Mouse (Mus musculus) midbrain, postnatal 0 days (tissue): ENCODE data around the gene Vwa7. TPM values are rescaled to one million over a fixed set of nuclear protein-coding genes. Genes with fewer than 3 reads are reported as not detected.

Source experiments
- ATAC-seq: fragments of 200-750 bp; cut with Nextera tagmentation; 2 replicates; pipeline ENCODE4 v1.8.0; 2017; ENCODE audit warnings: moderate number of reproducible peaks, mild to moderate bottlenecking, moderate TSS enrichment, moderate library complexity; ENCODE audit not compliant: low FRiP score
- DNase-seq: peaks from one replicate; pipeline ENCODE4 v3.0.0-alpha.2; 2015; ENCODE audit warnings: low spot score
- H3K27ac ChIP-seq: fragments of 300-500 bp; sonication (generic); 2 replicates; pipeline ENCODE4 v1.5.1; 2014; ENCODE audit warnings: low read depth, mild to moderate bottlenecking, low read length, mixed read lengths
- H3K27me3 ChIP-seq: fragments of 300-500 bp; sonication (generic); 2 replicates; pipeline ENCODE4 v1.6.1; 2014; ENCODE audit warnings: low read length, control low read depth, mixed read lengths; ENCODE audit not compliant: insufficient read depth
- H3K36me3 ChIP-seq: fragments of 300-500 bp; sonication (generic); 2 replicates; pipeline ENCODE4 v1.6.1; 2014; ENCODE audit warnings: low read length, control low read depth, mixed read lengths; ENCODE audit not compliant: insufficient read depth
- H3K4me1 ChIP-seq: fragments of 300-500 bp; sonication (generic); 2 replicates; pipeline ENCODE4 v1.6.1; 2014; ENCODE audit warnings: mild to moderate bottlenecking, control low read depth, antibody characterized with exemption, low read length, mixed read lengths; ENCODE audit not compliant: insufficient read depth
- H3K4me2 ChIP-seq: fragments of 300-500 bp; sonication (generic); 2 replicates; pipeline ENCODE4 v1.6.1; 2014; ENCODE audit warnings: low read depth, mild to moderate bottlenecking, low read length, mixed read lengths; ENCODE audit not compliant: poor library complexity, severe bottlenecking
- H3K4me3 ChIP-seq: fragments of 300-500 bp; sonication (generic); 2 replicates; pipeline ENCODE4 v1.5.1; 2014; ENCODE audit warnings: low read depth, mild to moderate bottlenecking, low read length, moderate library complexity
- H3K9ac ChIP-seq: fragments of 300-500 bp; sonication (generic); replicated peaks from 2 replicates; pipeline ENCODE4 v1.6.1; 2014; ENCODE audit warnings: mild to moderate bottlenecking, low read length, moderate library complexity, mixed read lengths; ENCODE audit not compliant: poor library complexity, severe bottlenecking
- H3K9me3 ChIP-seq: fragments of 300-500 bp; sonication (generic); 2 replicates; pipeline ENCODE4 v1.6.1; 2016; ENCODE audit warnings: low read length, control low read depth
- CTCF ChIP-seq: IDR thresholded peaks from 2 replicates; pipeline ENCODE4 v1.5.1; 2016; ENCODE audit warnings: antibody characterized with exemption, mild to moderate bottlenecking
- WGBS: fragments of 180-500 bp; shearing (Covaris S2); extraction: QIAGEN DNeasy Blood & Tissue Kit; methylation state at CpG from one replicate; pipeline ENCODE4 v1.1.7; 2014; 5-methylcytosine and 5-hydroxymethylcytosine counted together
- polyA plus RNA-seq: library from polyadenylated mRNA; unstranded; fragments of >200 nt; fragmentation: Nextera tagmentation; extraction: Ambion mirVana; gene quantifications from 2 replicates; pipeline ENCODE4 v1.2.1, GENCODE M21; 2015
- total RNA-seq: library from RNA; depleted of rRNA; stranded (reverse); fragments of >200 nt; gene quantifications from 2 replicates; pipeline ENCODE4 v1.2.3, GENCODE M21; 2014

Gene Vwa7
- total and polyA plus RNA-seq, 2 experiments from 2014 or later: 0.14 to 0.44 TPM

DNA sequence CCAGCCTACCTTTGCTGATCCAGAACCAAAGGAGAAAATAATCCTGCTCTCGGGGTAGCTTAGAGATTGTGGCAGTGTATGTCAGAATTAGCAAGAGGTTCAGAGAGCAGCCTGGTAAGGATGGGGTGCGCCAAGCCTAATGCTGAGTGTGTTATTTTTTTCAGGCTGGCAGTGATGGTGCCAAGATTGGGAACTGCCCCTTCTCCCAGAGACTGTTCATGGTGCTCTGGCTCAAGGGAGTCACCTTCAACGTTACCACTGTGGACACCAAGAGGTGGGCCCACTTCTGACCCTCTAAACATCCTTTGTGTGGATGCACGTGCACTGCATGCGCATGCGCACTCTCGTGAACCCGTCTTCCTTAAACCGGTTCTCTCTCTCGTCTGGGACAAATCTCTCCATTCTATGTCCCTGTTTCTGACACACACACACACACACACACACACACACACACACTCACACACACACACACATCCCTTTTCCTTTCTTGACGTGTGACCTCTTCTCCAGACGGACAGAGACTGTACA is 36.0 kb downstream of the Vwa7 start:
- no peak overlapping the region for H3K9ac ChIP-seq
- peak overlapping the region; percentile 54; the same call in 1 of the 2 replicates for H3K4me2 ChIP-seq
- peak overlapping the region; percentile 49; the same call in 1 of the 2 replicates for H3K27ac ChIP-seq
- H3K4me1 ChIP-seq: no peaks in the 10 kb centered on the region
- no peak overlapping the region for H3K4me3 ChIP-seq
- no peaks in the 10 kb centered on the region for H3K27me3 ChIP-seq
- no peaks in the 10 kb centered on the region for H3K36me3 ChIP-seq
- ATAC-seq: no peak
- no peaks in the 10 kb centered on the region for H3K9me3 ChIP-seq
- 65% methylated on average over 12 of the region's 12 CpGs for WGBS
- DNase-seq: no peak
- TF ChIP-seq CTCF: no peak

DNA sequence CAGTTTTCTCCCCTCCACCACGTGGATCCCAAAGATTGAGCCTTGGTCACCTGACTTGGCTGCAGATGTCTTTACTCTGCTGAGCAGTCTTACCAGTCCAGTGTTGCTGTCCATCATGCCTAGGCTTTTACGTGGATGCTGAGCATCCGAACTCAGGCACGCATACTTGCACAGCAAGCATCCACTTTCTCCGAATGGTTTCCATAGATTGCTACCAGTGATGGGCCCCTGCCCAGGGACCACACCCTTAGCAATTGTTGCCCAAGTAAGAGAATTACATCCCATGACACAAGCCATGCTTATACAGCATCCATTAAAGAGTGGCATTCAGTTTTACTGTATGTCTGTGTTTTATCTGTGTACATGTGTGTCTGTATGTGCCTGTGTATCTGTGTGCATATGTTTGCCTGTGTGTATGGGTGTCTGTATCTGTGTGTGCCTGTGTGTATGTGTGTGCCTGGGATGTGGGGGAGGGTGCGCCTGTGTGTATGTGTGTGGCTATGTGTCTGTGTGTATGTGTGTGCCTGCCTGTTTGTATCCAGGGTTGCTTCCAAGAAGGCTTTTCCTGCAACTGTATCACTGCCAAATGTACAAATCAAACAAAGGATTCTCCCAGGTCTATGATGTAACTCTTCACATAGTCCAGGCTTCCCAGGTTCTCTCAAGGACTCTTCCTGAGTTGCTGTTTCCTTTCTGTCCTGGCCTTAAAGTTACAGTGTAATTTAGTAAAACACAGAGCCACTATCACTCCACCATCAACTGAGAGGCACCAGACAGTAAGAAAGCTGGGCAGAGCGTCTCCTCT is 39.5 kb downstream of the Vwa7 start:
- 90% methylated on average over 7 of the region's 7 CpGs for WGBS
- no peak overlapping the region for H3K27ac ChIP-seq
- H3K4me1 ChIP-seq: peaks cover 4% of the 10 kb centered on the region; the same call in 1 of the 2 replicates
- no peak overlapping the region for H3K4me3 ChIP-seq
- DNase-seq: no peak
- H3K36me3 ChIP-seq: no peaks in the 10 kb centered on the region
- no peaks in the 10 kb centered on the region for H3K27me3 ChIP-seq
- ATAC-seq: no peak
- no peak for TF ChIP-seq CTCF
- no peak overlapping the region for H3K9ac ChIP-seq
- no peak overlapping the region for H3K4me2 ChIP-seq
- H3K9me3 ChIP-seq: no peaks in the 10 kb centered on the region

DNA sequence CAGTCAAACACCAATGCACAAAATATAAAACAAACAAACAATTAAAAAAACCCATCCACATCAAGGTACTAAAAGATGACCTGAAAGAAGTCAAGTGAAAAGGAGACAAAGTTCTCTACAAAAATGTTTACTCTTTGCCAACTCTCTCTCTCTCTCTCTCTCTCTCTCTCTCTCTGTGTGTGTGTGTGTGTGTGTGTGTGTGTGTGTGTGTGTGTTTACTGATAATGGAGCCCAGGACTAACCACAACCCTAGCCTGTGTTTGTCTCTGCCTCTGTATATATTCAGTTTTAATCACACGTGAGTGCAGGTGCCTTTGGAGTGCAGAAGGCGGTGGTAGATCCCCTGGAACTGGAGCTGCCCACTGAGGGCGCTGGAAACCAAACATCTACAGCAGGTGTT is 40.7 kb downstream of the Vwa7 start:
- WGBS: 86% methylated on average over 3 of the region's 3 CpGs
- DNase-seq: no peak
- TF ChIP-seq CTCF: no peak
- ATAC-seq: no peak
- H3K27ac ChIP-seq: no peak overlapping the region
- no peaks in the 10 kb centered on the region for H3K9me3 ChIP-seq
- peaks cover 6% of the 10 kb centered on the region; the same call in 1 of the 2 replicates for H3K36me3 ChIP-seq
- H3K4me2 ChIP-seq: no peak overlapping the region
- H3K27me3 ChIP-seq: no peaks in the 10 kb centered on the region
- peaks cover 4% of the 10 kb centered on the region; the same call in 1 of the 2 replicates for H3K4me1 ChIP-seq
- H3K9ac ChIP-seq: no peak overlapping the region
- no peak overlapping the region for H3K4me3 ChIP-seq

DNA sequence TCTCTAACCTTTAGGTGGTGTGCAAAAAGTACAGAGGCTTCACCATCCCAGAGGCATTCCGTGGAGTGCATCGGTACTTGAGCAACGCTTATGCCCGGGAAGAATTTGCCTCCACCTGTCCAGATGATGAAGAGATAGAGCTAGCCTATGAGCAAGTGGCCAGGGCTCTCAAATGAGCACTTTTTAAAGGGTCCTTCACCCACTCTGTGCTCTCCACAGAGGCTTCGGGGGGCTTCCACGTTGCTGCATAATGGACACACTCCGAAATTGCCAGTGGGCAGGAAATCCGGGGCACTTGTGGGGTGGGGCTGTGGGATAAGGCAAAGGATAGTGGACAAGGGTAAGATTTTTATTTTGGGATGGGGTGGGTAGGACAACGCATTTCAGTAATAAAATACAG is 41.9 kb downstream of the Vwa7 start:
- Histone ChIP-seq H3K27me3 (0 out of 2 replicates have a peak, but pooled peaks cover under 1% of the 10 kb centered on the region), H3K9ac (peak overlapping the region; percentile 76; the same call in 1 of the 2 replicates), H3K4me3 (peak overlapping the region; percentile 72), H3K4me2 (peak overlapping the region; percentile 79), H3K36me3 (peaks cover 6% of the 10 kb centered on the region; the same call in 1 of the 2 replicates), H3K9me3 (no peaks in the 10 kb centered on the region), H3K27ac (peak overlapping the region; percentile 26; the same call in 1 of the 2 replicates), H3K4me1 (peaks cover 4% of the 10 kb centered on the region; the same call in 1 of the 2 replicates)
- 68% methylated on average over 9 of the region's 9 CpGs for WGBS
- ATAC-seq: no peak
- TF ChIP-seq CTCF: no peak
- no peak for DNase-seq

DNA sequence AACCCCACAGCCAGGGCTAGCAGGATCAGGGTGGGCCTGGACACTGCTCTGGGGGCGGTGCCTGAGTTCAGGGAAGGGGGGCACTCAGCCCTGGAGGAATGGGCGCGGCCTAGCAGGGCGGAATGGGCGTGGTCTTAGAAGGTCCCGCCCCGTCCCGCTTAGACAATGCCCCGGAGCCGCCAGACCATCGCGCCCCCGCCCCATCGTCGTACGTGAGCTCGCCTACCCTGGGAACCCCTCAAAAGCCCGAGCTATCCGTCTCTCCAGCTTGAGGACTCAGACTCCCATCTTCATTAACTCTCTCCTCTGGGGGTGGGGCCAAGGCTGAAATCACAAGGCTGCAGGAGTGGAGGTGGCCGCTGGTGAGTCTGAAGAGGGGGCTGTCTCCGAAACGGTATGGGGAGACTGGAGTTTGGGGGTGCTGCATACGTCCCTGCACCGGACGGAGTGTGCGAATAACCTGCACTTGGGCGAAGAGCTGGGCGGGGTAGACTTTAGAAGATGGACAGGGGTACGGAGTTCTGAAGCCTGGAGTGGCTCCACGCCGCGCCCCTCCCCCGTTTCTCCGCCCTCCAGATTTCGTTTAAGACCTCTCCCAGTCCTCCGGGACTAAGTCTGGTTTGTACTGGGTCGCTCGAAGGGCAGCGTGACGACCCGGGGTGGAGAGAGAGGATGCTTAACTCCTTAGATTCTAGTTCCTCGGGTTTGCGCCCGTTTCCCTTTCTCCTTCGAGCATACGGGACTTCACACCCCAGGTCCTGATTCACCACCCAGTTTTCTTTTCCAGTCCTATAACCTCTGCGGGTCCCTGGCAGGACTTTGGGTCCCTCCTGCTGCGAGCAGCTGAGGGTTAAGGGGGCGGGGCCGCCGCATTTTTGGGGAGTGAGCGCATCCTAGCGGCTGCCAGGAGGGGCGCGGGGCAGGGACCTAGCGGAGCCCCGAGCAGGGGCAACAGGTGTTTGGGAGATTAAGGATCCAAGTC is 42.8 kb downstream of the Vwa7 start, which contains the start of gene Ddah2:
TSS of gene Ddah2 (plus strand) at position 125 of the 982 bp plus-strand sequence.
- ATAC-seq: peak; percentile 89
- Histone ChIP-seq H3K9me3 (no peaks in the 10 kb centered on the region), H3K9ac (peak within 1 kb of the TSS; percentile 76), H3K27ac (peak within 1 kb of the TSS; percentile 82), H3K4me2 (peak within 1 kb of the TSS; percentile 79), H3K4me1 (peaks cover 4% of the 10 kb centered on the region; the same call in 1 of the 2 replicates), H3K4me3 (peak within 1 kb of the TSS; percentile 72), H3K27me3 (peaks cover 8% of the 10 kb centered on the region; the same call in 1 of the 2 replicates), H3K36me3 (peaks cover 6% of the 10 kb centered on the region; the same call in 1 of the 2 replicates)
- WGBS: under 1% methylated on average over 57 of the region's 57 CpGs
- TF ChIP-seq CTCF: peak; percentile 81
- DNase-seq: peak; percentile 96
